Mouse (Mus musculus) adrenal gland (tissue): Measurements from ENCODE around the gene Napepld.

Experiments used
- intact Hi-C: fragments of 180-260 bp; cut with DNase I; formaldehyde crosslinking; loops from one replicate; pipeline ENCODE4 v1.15.1; 2025
- long read RNA-seq, 2 experiments: library from polyadenylated mRNA; unstranded; transcript quantifications; one replicate each; pipeline ENCODE4 v2.0.0; 2020; ENCODE audit warnings: borderline replicate concordance in 1 of 2; ENCODE audit not compliant: insufficient replicate concordance in 1 of 2

Napepld gene
- long read RNA-seq, experiment 1, transcript Napepld-201 (5 exons, 3,724 nt), result major isoform, 17 of 31 reads
- long read RNA-seq, experiment 1, transcript Napepld-202 (5 exons, 3,954 nt), result minor isoform, 6 of 31 reads
- long read RNA-seq, experiment 1, partial matches to known transcripts, result 5 of 31 reads
- long read RNA-seq, experiment 1, other reads (novel, unspliced or antisense), result 3 of 31 reads
- long read RNA-seq, experiment 2, transcript Napepld-201 (5 exons, 3,724 nt), result minor isoform, 6 of 26 reads
- long read RNA-seq, experiment 2, transcript Napepld-202 (5 exons, 3,954 nt), result major isoform, 8 of 26 reads
- long read RNA-seq, experiment 2, partial matches to known transcripts, result 3 of 26 reads
- long read RNA-seq, experiment 2, other reads (novel, unspliced or antisense), result 9 of 26 reads

DNA sequence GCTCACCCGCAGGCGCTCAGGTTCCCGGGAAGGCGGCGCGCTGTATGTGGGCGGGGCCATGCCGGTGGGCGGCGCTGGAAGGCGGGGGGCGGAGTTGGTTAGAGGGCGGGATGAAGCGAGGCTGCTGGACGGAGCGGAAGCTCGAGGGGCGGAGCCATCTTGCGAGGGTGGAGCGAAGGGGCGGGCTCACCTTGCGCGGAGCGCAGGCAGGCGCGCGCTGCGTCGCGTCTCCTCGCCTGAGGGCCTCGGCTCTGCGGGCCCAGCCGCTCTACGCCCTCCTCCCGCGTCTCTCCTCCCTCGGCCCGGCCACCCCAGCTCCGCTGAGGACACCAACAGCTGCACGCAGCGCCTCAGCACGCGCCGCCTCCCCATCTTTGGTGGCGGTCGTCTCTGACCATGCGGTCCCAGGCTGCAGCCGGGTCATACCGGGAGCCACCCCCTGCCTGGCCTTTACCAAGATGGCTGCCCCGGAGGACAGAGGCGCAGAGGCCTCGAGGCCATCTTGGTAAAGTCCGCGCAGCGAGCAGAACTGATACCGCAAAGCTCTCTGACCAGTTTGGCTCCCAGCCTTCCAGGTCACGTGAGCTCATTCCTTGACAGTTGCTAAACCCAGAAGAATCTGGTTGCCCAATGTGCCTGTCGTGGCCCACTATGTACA, at the start of gene Napepld:
Gene Napepld, minus strand, starts transcription at position 46 of the 658 bp plus-strand sequence.
- intact Hi-C loops, result loop anchor here (5.0 kb wide), 1 partner anchor 39 kb away; no protein-coding TSS in a partner anchor

GRCm38 (mm10) chr5:21745966-21746365, 44.8 kb upstream of the Napepld start:
- intact Hi-C loops, result no loop called here

- intact Hi-C loops, result no loop called here
Measured at GRCm38 (mm10) chr5:21744651-21745050, 43.5 kb upstream of the Napepld start.

- intact Hi-C loops, result no loop called here
Measured at GRCm38 (mm10) chr5:21743606-21744005, 42.4 kb upstream of the Napepld start.

DNA sequence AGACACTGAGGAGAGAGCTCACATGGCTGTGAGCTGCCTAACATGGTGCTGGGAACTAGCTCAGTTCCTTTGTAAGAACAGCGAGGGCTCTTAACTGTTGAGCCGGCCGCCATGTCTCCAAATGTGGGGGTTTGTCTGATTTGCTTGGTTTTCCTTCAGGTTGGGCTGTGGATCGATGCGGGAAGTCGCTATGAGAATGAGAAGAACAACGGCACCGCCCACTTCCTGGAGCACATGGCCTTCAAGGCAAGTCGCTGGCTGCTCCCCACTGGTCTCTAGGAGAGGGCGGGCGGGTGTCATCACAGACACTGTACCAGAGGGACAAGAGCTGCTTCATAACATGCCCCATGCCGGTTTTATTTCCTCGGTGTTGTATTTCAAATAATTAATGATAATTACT, 38.7 kb upstream of the Napepld start:
- intact Hi-C loops, result no loop called here

DNA sequence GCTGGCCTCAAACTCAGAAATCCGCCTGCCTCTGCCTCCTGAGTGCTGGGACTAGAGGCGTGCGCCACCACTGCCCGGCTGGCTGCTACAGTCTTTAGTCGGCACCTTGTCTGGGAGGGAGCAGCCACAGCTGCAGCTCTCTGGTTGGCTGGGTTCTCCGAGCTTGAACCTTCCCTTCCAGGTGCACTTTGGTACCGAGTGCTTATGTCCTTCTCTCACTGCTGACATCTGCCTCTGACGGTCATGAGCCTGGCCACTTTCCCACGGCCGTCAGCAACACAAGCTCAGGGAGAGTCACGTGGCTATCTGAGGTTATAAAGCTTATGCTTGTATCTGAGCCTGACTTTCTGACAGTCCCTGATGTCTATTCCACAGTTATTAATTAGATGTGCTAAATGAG, 37.9 kb upstream of the Napepld start:
- intact Hi-C loops, result no loop called here

GRCm38 (mm10) chr5:21737620-21738019, 36.4 kb upstream of the Napepld start:
- intact Hi-C loops, result loop anchor here (2.0 kb wide), 1 partner anchor 49 kb away; no protein-coding TSS in a partner anchor

GRCm38 (mm10) chr5:21736956-21737585, 35.9 kb upstream of the Napepld start, which contains the start of gene Pmpcb:
Pmpcb (plus strand) TSS chr5:21737141.
- intact Hi-C loops, result loop anchor here (2.0 kb wide), 1 partner anchor 50 kb away; no protein-coding TSS in a partner anchor

DNA sequence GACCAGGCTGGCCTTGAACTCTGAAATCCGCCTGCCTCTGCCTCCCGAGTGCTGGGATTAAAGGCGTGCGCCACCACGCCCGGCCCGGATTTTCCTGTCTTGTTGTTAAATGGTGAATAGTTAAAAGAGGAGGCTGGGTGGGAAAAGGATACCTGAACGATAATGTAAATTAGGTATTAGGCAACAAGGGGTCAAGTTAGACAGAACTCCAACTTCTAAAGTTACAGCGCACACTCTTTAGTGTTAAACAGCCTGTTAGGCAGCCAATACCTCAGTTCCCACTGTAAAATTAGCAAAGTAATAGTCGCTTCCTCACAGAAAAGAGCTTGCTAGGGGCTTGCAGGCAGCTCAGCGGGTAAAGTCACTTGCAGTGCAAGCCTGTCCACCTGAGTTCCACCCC, 34.9 kb upstream of the Napepld start:
- intact Hi-C loops, result loop anchor here (2.0 kb wide), 1 partner anchor 51 kb away; no protein-coding TSS in a partner anchor

DNA sequence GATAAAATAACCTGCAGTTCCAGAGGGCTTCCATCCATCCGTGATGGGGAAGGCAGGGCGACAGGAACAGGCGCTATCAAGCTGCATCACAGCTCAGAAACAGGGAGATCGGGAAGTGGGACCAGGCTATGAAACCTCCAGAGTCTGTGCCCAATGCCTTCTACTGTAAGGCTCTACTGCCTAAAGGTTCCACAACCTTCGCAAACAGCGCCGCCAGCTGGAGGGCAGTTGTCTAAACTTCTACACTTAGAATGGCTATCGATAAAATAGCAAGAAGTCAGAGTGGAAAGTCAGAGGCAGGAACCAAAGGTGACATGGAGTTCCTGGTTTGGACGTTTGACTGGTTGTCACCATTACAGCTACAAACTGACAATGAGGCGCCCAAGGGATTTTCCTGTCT, 34.4 kb upstream of the Napepld start:
- intact Hi-C loops, result loop anchor here (2.0 kb wide), 1 partner anchor 77 kb away; no protein-coding TSS in a partner anchor

DNA sequence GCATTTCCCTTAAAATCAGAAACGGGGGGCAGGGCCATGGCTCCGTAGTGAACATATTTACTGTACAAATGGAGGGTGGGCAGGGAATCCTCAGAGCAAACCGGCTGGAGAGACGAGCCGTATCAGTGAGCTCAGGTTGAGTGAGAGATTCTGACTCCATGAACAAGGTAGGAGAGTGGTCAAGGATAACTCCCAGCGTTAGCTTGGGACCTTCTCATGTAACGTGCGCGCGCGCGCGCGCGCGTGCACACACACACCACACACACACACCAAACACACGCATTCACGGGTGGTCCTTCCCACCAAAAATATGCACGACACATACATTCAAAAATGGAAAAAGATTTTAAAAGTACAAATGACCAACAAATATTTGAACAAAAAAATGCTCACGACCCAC, 33.9 kb upstream of the Napepld start:
- intact Hi-C loops, result loop anchor here (2.0 kb wide), 1 partner anchor 76 kb away; no protein-coding TSS in a partner anchor

DNA sequence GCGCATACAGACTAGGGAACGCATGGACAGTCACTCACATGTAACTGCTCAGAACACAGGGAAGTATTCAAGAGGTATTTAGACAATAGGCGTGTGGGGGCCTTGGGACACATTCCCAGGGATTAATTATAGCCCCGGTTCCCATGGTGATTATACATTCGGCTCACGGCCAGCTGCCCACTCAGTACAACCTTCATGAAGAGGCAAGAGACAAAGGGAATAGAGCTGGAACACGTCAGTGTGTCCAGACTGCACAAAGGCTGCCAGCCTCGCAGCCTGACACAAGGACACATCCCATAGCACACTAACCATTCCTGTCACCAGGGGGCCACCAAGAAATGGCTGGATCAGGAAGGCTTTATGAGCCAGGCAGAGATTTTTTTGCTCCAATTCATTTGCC, 31.7 kb upstream of the Napepld start:
- intact Hi-C loops, result no loop called here

- intact Hi-C loops, result no loop called here
Measured at GRCm38 (mm10) chr5:21732177-21732911, 31.1 kb upstream of the Napepld start.

GRCm38 (mm10) chr5:21729107-21729506, 27.9 kb upstream of the Napepld start:
- intact Hi-C loops, result no loop called here

GRCm38 (mm10) chr5:21724872-21725271, 23.7 kb upstream of the Napepld start:
- intact Hi-C loops, result no loop called here

DNA sequence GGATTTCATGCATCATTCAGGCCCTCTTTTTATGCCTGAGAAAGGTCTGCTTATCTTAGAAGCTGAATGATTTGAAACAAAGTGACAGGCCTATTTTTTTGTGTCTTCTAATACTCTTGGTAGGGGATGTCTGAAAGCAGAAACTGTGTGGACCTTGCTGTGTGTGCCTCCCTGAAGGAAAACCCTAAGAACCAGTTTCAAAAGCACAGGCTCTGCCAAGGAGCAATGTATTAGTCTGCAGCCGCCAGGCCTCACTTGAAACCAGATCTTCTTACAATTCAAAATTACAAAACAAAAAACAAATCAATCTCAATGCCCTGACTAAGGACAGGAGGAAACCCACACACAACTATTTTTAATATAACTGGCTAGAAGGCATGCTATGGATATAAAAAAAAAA, 23.2 kb upstream of the Napepld start:
- intact Hi-C loops, result no loop called here

- intact Hi-C loops, result no loop called here
Measured at GRCm38 (mm10) chr5:21719209-21719608, 18.0 kb upstream of the Napepld start.

- intact Hi-C loops, result no loop called here
Measured at GRCm38 (mm10) chr5:21718546-21718945, 17.4 kb upstream of the Napepld start.

DNA sequence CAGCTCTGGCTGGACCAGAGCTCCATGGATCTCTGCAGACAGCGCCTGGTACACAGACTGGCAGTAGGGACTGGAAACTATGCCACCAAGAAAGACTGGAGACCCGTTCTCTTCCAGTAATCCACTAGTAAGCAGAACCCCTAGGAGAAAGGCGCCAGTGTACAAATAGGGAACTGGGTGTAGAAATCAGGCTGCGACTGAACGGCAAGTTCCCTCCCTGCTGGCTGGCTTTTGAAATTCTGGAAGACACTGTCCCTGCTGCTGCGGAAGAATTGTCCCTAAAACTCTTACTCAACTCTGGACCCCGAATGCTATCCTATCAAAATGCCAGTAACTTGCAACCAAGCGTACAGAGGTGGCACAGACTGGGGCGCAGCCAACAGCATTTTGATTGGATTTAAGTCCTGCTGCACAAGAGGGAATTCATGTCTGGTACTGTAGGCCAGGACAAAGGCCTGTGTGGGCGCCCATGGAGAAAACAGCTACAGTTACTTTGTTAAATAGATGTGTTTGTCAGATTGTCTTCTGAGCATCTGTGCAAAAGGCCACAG, 16.0 kb upstream of the Napepld start:
- intact Hi-C loops, result no loop called here

DNA sequence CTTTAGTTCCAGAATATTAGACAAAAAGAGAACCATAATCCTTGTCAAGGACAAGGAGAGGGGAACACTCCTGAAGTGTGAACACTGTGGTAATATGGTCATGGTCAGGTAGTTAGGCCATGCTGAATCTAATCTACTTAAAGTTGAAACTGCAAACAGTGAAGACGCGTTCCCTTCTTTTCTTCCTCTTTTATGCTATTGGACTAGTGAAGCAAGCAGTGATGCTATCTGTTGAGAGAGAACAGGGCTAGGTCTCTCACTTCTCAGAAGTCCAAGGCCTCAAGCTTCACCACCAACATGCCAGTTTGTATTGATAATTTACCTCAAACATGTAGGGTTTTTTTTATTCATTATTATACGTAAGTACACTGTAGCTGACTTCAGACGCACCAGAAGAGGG, 13.3 kb upstream of the Napepld start:
- intact Hi-C loops, result no loop called here
